Mouse (Mus musculus) erythroblast, embryonic 14.5 days (primary cell): ENCODE measurements around the gene Rtn4r. TPM values are rescaled to one million over a fixed set of nuclear protein-coding genes. Genes with fewer than 3 reads are reported as not detected.

Experiments
- H3K27me3 ChIP-seq: 2 replicates; pipeline ENCODE4 v1.6.1; 2012; ENCODE audit warnings: inconsistent platforms; ENCODE audit not compliant: control insufficient read depth
- H3K36me3 ChIP-seq: 2 replicates; pipeline ENCODE4 v1.6.1; 2012; ENCODE audit warnings: mild to moderate bottlenecking, inconsistent platforms; ENCODE audit not compliant: control insufficient read depth
- H3K4me1 ChIP-seq: 2 replicates; pipeline ENCODE4 v1.6.1; 2012; ENCODE audit warnings: inconsistent platforms; ENCODE audit not compliant: control insufficient read depth
- H3K4me3 ChIP-seq: replicated peaks from 2 replicates; pipeline ENCODE3; 2012; ENCODE audit warnings: moderate library complexity, mild to moderate bottlenecking, inconsistent platforms
- H3K9me3 ChIP-seq: 2 replicates; pipeline ENCODE4 v1.6.1; 2012; ENCODE audit warnings: low read length, inconsistent platforms, mixed read lengths; ENCODE audit not compliant: control insufficient read depth
- GATA1 ChIP-seq: IDR thresholded peaks from 2 replicates; pipeline ENCODE4 v1.6.1; 2012; ENCODE audit warnings: low read length, inconsistent platforms, mixed read lengths
- TAL1 ChIP-seq: IDR thresholded peaks from 3 replicates; pipeline ENCODE4 v1.6.1; 2012; ENCODE audit warnings: low read length, inconsistent platforms, mixed read lengths
- polyA plus RNA-seq: library from polyadenylated mRNA; stranded (reverse); fragments of >175 nt; gene quantifications from 2 replicates; pipeline ENCODE4 v1.2.3, GENCODE M21; 2012

Gene Rtn4r
- polyA plus RNA-seq, 1 experiment, result 0.02 TPM

GRCm38 (mm10) chr16:18175817-18176541, 48.5 kb downstream of the Rtn4r start:
- Histone ChIP-seq H3K27me3 (no peaks in the 10 kb centered on the region), H3K4me1 (no peaks in the 10 kb centered on the region), H3K4me3 (no peak overlapping the region), H3K9me3 (no peaks in the 10 kb centered on the region), H3K36me3 (no peaks in the 10 kb centered on the region)
- TF ChIP-seq TAL1, result no peak

- Histone ChIP-seq H3K36me3 (no peaks in the 10 kb centered on the region), H3K4me3 (no peak overlapping the region), H3K9me3 (no peaks in the 10 kb centered on the region), H3K27me3 (no peaks in the 10 kb centered on the region), H3K4me1 (no peaks in the 10 kb centered on the region)
- TF ChIP-seq GATA1 (no peak), TAL1 (no peak)
These were observed 49.3 kb downstream of the Rtn4r start for GRCm38 (mm10) chr16:18176758-18177157.

DNA sequence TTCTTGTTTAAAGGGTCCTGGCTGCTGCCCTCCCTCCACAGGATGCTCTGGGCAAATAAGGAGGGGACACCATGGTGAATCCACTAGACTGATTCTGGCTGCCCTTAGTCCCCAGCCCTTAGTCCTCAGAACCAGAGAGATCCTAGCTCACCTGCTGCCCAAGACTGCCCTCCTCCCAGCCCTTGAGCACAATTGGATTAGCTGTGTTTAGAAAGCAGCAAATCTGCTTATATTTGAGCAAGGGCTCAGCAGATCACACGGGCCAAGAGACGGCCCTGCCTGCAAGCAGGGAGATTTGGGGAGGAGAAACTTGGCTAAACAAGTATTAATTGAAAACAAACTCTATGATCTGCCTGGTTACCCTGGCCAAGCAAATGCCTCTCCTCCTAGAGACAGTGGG, 52.1 kb downstream of the Rtn4r start:
- no peak overlapping the region for H3K4me3 ChIP-seq
- no peak for TF ChIP-seq TAL1
- no peak for TF ChIP-seq GATA1
- H3K36me3 ChIP-seq, result no peaks in the 10 kb centered on the region
- no peaks in the 10 kb centered on the region for H3K4me1 ChIP-seq
- peaks cover 2% of the 10 kb centered on the region; the same call in 1 of the 2 replicates for H3K27me3 ChIP-seq
- no peaks in the 10 kb centered on the region for H3K9me3 ChIP-seq

DNA sequence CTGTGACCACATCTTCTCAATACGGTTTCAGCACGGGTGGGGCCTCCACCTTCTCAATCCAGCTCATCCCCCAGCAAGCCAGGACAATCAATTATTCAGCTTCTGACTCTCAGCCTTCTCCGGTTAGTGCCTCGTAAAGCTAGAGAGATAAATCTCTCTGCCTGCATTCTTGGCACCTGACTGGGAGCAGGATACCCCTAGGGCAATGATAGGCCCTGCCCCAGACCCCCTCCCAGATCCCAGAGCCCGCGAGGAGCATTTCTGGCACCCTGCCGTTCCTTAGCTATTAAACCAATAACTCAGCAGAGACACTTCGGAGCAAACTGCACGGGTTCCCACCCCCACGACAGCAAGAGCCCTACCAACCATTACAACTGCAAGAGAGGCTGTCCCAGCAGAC, 54.0 kb downstream of the Rtn4r start:
- H3K27me3 ChIP-seq, result peaks cover 2% of the 10 kb centered on the region; the same call in 1 of the 2 replicates
- no peaks in the 10 kb centered on the region for H3K4me1 ChIP-seq

GRCm38 (mm10) chr16:18182766-18183165, 55.3 kb downstream of the Rtn4r start:
- H3K36me3 ChIP-seq, result no peaks in the 10 kb centered on the region
- no peaks in the 10 kb centered on the region for H3K9me3 ChIP-seq
- peaks cover 2% of the 10 kb centered on the region; the same call in 1 of the 2 replicates for H3K27me3 ChIP-seq
- TF ChIP-seq GATA1, result no peak
- no peak for TF ChIP-seq TAL1
- no peaks in the 10 kb centered on the region for H3K4me1 ChIP-seq
- H3K4me3 ChIP-seq, result no peak overlapping the region

More for the DNA sequence above, 54.0 kb downstream of the Rtn4r start:
- Histone ChIP-seq H3K36me3 (no peaks in the 10 kb centered on the region), H3K9me3 (no peaks in the 10 kb centered on the region), H3K4me3 (no peak overlapping the region)
- TF ChIP-seq TAL1 (no peak), GATA1 (no peak)

DNA sequence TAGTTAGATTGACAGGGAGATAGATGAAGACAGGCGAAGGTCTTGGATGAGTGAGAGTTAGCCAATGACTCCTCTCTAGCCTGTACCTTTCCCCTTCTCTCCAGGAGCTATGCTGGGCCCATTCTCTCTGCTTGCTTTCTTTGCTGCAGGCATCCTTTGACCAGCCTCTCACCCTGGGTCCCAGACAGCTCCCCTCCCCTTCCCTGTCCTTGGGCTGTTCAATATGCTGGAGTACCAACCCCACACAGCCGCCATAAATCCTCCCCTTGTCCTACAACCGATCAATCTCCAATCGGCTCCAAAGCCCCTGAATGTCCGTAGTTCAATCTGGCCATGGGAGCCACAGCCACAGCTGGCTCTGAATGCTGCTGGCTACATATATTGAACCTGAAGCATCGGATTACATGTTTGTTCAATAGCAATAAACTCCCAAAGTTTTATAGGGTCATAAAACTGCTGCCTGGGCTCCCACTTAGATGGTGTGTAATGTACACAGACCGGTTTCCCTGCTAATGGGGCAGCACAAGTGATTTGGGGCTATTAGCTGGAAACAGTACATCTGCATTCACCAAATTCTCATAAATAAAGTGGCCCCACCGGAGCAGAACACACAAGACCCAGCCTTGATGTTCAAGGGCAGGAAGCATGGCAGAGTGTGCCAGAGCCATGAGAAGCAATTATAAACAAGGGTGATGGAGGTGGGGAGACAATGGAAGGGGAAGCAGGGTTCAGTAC, 58.4 kb downstream of the Rtn4r start:
- TF ChIP-seq TAL1 (no peak), GATA1 (no peak)
- Histone ChIP-seq H3K9me3 (no peaks in the 10 kb centered on the region), H3K4me1 (no peaks in the 10 kb centered on the region), H3K27me3 (peaks cover 2% of the 10 kb centered on the region; the same call in 1 of the 2 replicates), H3K4me3 (no peak overlapping the region), H3K36me3 (no peaks in the 10 kb centered on the region)

GRCm38 (mm10) chr16:18186798-18187197, 59.4 kb downstream of the Rtn4r start:
- Histone ChIP-seq H3K36me3 (no peaks in the 10 kb centered on the region), H3K4me1 (no peaks in the 10 kb centered on the region)

GRCm38 (mm10) chr16:18187221-18187620, 59.8 kb downstream of the Rtn4r start:
- Histone ChIP-seq H3K4me1 (no peaks in the 10 kb centered on the region), H3K36me3 (no peaks in the 10 kb centered on the region), H3K9me3 (no peaks in the 10 kb centered on the region), H3K4me3 (no peak overlapping the region), H3K27me3 (peaks cover 2% of the 10 kb centered on the region; the same call in 1 of the 2 replicates)
- TF ChIP-seq TAL1, result no peak
- TF ChIP-seq GATA1, result no peak

More at GRCm38 (mm10) chr16:18186798-18187197, 59.4 kb downstream of the Rtn4r start:
- no peak for TF ChIP-seq TAL1
- TF ChIP-seq GATA1, result no peak
- Histone ChIP-seq H3K4me3 (no peak overlapping the region), H3K27me3 (peaks cover 2% of the 10 kb centered on the region; the same call in 1 of the 2 replicates), H3K9me3 (no peaks in the 10 kb centered on the region)

- TF ChIP-seq TAL1 (no peak), GATA1 (no peak)
- no peaks in the 10 kb centered on the region for H3K4me1 ChIP-seq
- H3K9me3 ChIP-seq, result no peaks in the 10 kb centered on the region
- no peaks in the 10 kb centered on the region for H3K36me3 ChIP-seq
- H3K27me3 ChIP-seq, result no peaks in the 10 kb centered on the region
- no peak overlapping the region for H3K4me3 ChIP-seq
These were observed 63.6 kb downstream of the Rtn4r start for GRCm38 (mm10) chr16:18191006-18191405.
